Mouse (Mus musculus) CH12.LX (cell line): ENCODE results near the gene Fermt3. TPM values are rescaled to one million over a fixed set of nuclear protein-coding genes. Genes with fewer than 3 reads are reported as not detected.

Experiments used
- DNase-seq: peaks from one replicate; pipeline ENCODE4 v3.0.0-alpha.2; 2013; ENCODE audit errors: extremely low read depth
- H3K27ac ChIP-seq: 2 replicates; pipeline ENCODE4 v1.5.1; 2012; ENCODE audit warnings: low read depth, mild to moderate bottlenecking, control low read depth, moderate library complexity; ENCODE audit not compliant: insufficient read depth
- H3K27me3 ChIP-seq: replicated peaks from 2 replicates; pipeline ENCODE3; 2012; ENCODE audit warnings: inconsistent platforms
- H3K36me3 ChIP-seq, 2 experiments: replicated peaks in 1 of 2; 2 replicates each; pipeline versions ENCODE3 to v1.6.1; 2012; ENCODE audit warnings: inconsistent platforms in 1 of 2, low read length in 1 of 2, mild to moderate bottlenecking in 1 of 2, mixed read lengths in 1 of 2, moderate library complexity in 1 of 2; ENCODE audit not compliant: control insufficient read depth in 1 of 2, insufficient read depth in 1 of 2
- H3K4me1 ChIP-seq, 2 experiments: 2 replicates each; pipeline ENCODE4 v1.6.1; 2012; ENCODE audit warnings: inconsistent platforms in 1 of 2, moderate library complexity in 1 of 2; ENCODE audit not compliant: insufficient read depth in 2 of 2, control insufficient read depth in 1 of 2
- H3K4me2 ChIP-seq: 2 replicates; pipeline ENCODE4 v1.6.1; 2012; ENCODE audit warnings: low read depth, mild to moderate bottlenecking, control low read depth; ENCODE audit not compliant: poor library complexity, insufficient read depth, severe bottlenecking
- H3K4me3 ChIP-seq, 3 experiments: fragments of 150-350 bp in 1 of 3; sonication (generic) in 1 of 3; replicated peaks in 1 of 3; 2 replicates each; pipeline versions ENCODE3 to v1.5.1; 2011 to 2012; ENCODE audit warnings: low read depth in 2 of 3, low read length in 2 of 3, mild to moderate bottlenecking in 2 of 3, moderate library complexity in 2 of 3, control low read depth in 1 of 3, improper control_type of control experiment in 1 of 3, inconsistent platforms in 1 of 3, mixed read lengths in 1 of 3; ENCODE audit not compliant: poor library complexity in 1 of 3
- H3K79me2 ChIP-seq: replicated peaks from 2 replicates; pipeline ENCODE4 v1.6.1; 2012; ENCODE audit warnings: mild to moderate bottlenecking, moderate library complexity; ENCODE audit not compliant: control insufficient read depth, poor library complexity, insufficient read depth, severe bottlenecking; ENCODE audit errors: extremely low read depth
- H3K9ac ChIP-seq: 2 replicates; pipeline ENCODE4 v1.6.1; 2012; ENCODE audit warnings: low read depth, mild to moderate bottlenecking, control low read depth, moderate library complexity; ENCODE audit not compliant: insufficient read depth
- H3K9me3 ChIP-seq: replicated peaks from 2 replicates; pipeline ENCODE3; 2012; ENCODE audit warnings: low read length, inconsistent platforms, mixed read lengths
- CHD1 ChIP-seq: IDR thresholded peaks from 2 replicates; pipeline ENCODE4 v1.6.1; 2012; ENCODE audit warnings: low read depth, low read length, improper control_type of control experiment, inconsistent platforms
- CHD2 ChIP-seq: IDR thresholded peaks from 2 replicates; pipeline ENCODE4 v1.6.1; 2011; ENCODE audit warnings: low read length, improper control_type of control experiment
- CTCF ChIP-seq, 2 experiments: IDR thresholded peaks in 1 of 2; conservative IDR thresholded peaks in 1 of 2; 2 replicates each; pipeline ENCODE4 v1.5.1; 2011 to 2012; ENCODE audit warnings: low read depth in 2 of 2, low read length in 2 of 2, improper control_type of control experiment in 1 of 2, inconsistent platforms in 1 of 2, mild to moderate bottlenecking in 1 of 2, moderate library complexity in 1 of 2
- E2F4 ChIP-seq: IDR thresholded peaks from 2 replicates; pipeline ENCODE4 v1.6.1; 2011; ENCODE audit warnings: low read depth, low read length, improper control_type of control experiment; ENCODE audit not compliant: insufficient replicate concordance
- ETS1 ChIP-seq: conservative IDR thresholded peaks from 2 replicates; pipeline ENCODE4 v1.6.1; 2012; ENCODE audit warnings: low read depth, mild to moderate bottlenecking, inconsistent platforms, low read length, improper control_type of control experiment, moderate library complexity
- GABPA ChIP-seq: IDR thresholded peaks from 2 replicates; pipeline ENCODE4 v1.6.1; 2012; ENCODE audit warnings: low read depth, low read length, improper control_type of control experiment, inconsistent platforms; ENCODE audit not compliant: insufficient replicate concordance
- IRF4 ChIP-seq: IDR thresholded peaks from 2 replicates; pipeline ENCODE4 v1.6.1; 2014; ENCODE audit warnings: low read depth, mild to moderate bottlenecking, inconsistent platforms, low read length, improper control_type of control experiment
- MAFK ChIP-seq: IDR thresholded peaks from 2 replicates; pipeline ENCODE4 v1.6.1; 2011; ENCODE audit warnings: low read length, improper control_type of control experiment; ENCODE audit not compliant: insufficient replicate concordance
- MAX ChIP-seq: IDR thresholded peaks from 2 replicates; pipeline ENCODE4 v1.6.1; 2011; ENCODE audit warnings: low read length, improper control_type of control experiment
- MAZ ChIP-seq: IDR thresholded peaks from 2 replicates; pipeline ENCODE4 v1.6.1; 2012; ENCODE audit warnings: low read depth, mild to moderate bottlenecking, inconsistent platforms, low read length, improper control_type of control experiment, moderate library complexity
- MEF2A ChIP-seq: IDR thresholded peaks from 2 replicates; pipeline ENCODE4 v1.6.1; 2014; ENCODE audit warnings: low read depth, mild to moderate bottlenecking, inconsistent platforms, low read length, improper control_type of control experiment, borderline replicate concordance
- MXI1 ChIP-seq: IDR thresholded peaks from 2 replicates; pipeline ENCODE4 v1.6.1; 2011; ENCODE audit warnings: mild to moderate bottlenecking, low read depth, low read length, improper control_type of control experiment
- NRF1 ChIP-seq: IDR thresholded peaks from 2 replicates; pipeline ENCODE4 v1.6.1; 2014; ENCODE audit warnings: low read depth, mild to moderate bottlenecking, inconsistent platforms, low read length, improper control_type of control experiment, moderate library complexity
- PAX5 ChIP-seq: IDR thresholded peaks from 2 replicates; pipeline ENCODE4 v1.6.1; 2012; ENCODE audit warnings: low read length, inconsistent platforms, mixed read lengths
- POLR2A ChIP-seq: IDR thresholded peaks from 2 replicates; pipeline ENCODE4 v1.6.1; 2011; ENCODE audit warnings: low read depth, mild to moderate bottlenecking, improper control_type of control experiment, low read length
- RAD21 ChIP-seq: IDR thresholded peaks from 2 replicates; pipeline ENCODE4 v1.6.1; 2011; ENCODE audit warnings: low read depth, mild to moderate bottlenecking, low read length, improper control_type of control experiment, moderate library complexity
- SIN3A ChIP-seq: IDR thresholded peaks from 2 replicates; pipeline ENCODE4 v1.6.1; 2012; ENCODE audit warnings: low read length, improper control_type of control experiment, inconsistent platforms
- TBP ChIP-seq: conservative IDR thresholded peaks from 2 replicates; pipeline ENCODE4 v1.6.1; 2011; ENCODE audit warnings: low read depth, low read length, improper control_type of control experiment
- UBTF ChIP-seq: IDR thresholded peaks from 2 replicates; pipeline ENCODE4 v1.6.1; 2012; ENCODE audit warnings: low read depth, mild to moderate bottlenecking, inconsistent platforms, low read length, improper control_type of control experiment, moderate library complexity
- ZNF384 ChIP-seq: IDR thresholded peaks from 2 replicates; pipeline ENCODE4 v1.6.1; 2012; ENCODE audit warnings: low read depth, low read length, improper control_type of control experiment, inconsistent platforms
- dilution Hi-C: fragments of 300-500 bp; cut with MboI; formaldehyde crosslinking; loops from 2 replicates; pipeline ENCODE4 v1.14.3; 2020; ENCODE audit warnings: low sequenced_read_pairs; ENCODE audit not compliant: extremely low pct_unique_long_range_greater_than_20kb, extremely low pct_ligation_motif_present
- in situ Hi-C: fragments of 300-500 bp; cut with MboI; formaldehyde crosslinking; loops from 3 replicates; pipeline ENCODE4 v1.14.3; 2019; ENCODE audit warnings: low sequenced_read_pairs, low pct_ligation_motif_present, low pct_unique_long_range_greater_than_20kb, mixed read lengths
- polyA plus RNA-seq: library from polyadenylated mRNA; unstranded; fragments of >175 nt; gene quantifications from 2 replicates; pipeline ENCODE4 v1.2.1, GENCODE M21; 2012; ENCODE audit warnings: low read depth; ENCODE audit not compliant: insufficient read length
- total RNA-seq, 2 experiments: library from RNA; depleted of rRNA; stranded (reverse); fragments of 300-350 nt in 1 of 2; fragments of >200 nt in 1 of 2; gene quantifications; 2 replicates each; pipeline ENCODE4 v1.2.3; 2012 to 2014

The Fermt3 gene
- total and polyA plus RNA-seq, 3 experiments = 47.0 to 65.1 (median 57.4) TPM

- peak; percentile 37; the same call in 1 of the 2 replicates for TF ChIP-seq NRF1
- no peak; the same call in 1 of the 2 replicates for TF ChIP-seq E2F4
- 0 out of 2 replicates have a peak, but pooled peaks have one; percentile 20 for TF ChIP-seq MAZ
- TF ChIP-seq MAFK = no peak
- TF ChIP-seq ETS1 = no peak
- TF ChIP-seq, all 38 proteins: peak for 20
Observed at GRCm38 (mm10) chr19:7039841-7040636, 20.8 kb upstream of the Fermt3 start, which contains the start of gene Stip1 (continued).

DNA sequence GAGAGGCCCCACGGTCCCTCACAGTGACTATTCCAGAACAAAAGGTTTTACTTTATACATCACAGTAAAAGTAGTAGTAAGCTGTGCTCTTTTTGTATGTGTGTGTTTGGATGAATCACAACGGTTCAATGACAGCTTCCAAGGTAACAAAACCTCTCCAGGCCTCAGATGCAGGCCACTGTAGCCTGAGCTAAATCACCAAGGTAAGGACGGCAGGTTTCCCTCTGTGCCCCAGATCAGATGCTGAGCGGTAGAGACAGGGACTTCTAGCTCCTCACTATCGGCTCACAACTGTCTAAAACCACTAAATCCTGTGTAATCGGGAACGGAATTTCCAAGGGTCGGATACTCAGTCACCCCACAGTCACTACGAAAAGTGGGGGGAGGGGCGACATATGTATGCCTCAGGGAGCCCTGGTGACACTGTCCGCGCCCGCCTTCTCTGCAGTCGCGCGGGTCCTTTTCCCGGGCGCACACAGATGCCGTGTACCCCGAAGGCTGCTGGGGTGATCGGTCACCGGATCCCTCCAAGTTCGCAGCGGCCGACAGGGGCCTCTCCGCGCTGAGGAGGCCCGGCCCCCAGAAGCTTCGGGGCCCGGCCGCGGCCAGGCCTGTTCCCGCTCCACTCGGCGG lies 19.9 kb upstream of the Fermt3 start:
- H3K4me1 ChIP-seq = peaks cover 12 to 41% of the 10 kb centered on the region in 2 experiments
- H3K27me3 ChIP-seq = peaks cover 4% of the 10 kb centered on the region
- H3K27ac ChIP-seq = no peak overlapping the region; the same call in 1 of the 2 replicates
- H3K79me2 ChIP-seq = peaks cover 53% of the 10 kb centered on the region
- peak overlapping the region; percentile 85 to 98 (median 88) for H3K4me3 ChIP-seq
- DNase-seq = peak; percentile 63
- H3K9ac ChIP-seq = peak overlapping the region; percentile 88
- in situ Hi-C loops = no loop called here
- TF ChIP-seq MEF2A (no peak), RAD21 (no peak), TBP (no peak), PAX5 (no peak), GABPA (no peak), UBTF (no peak; the same call in 1 of the 2 replicates), ZNF384 (no peak), MAX (no peak), MXI1 (no peak), CTCF (conservative IDR thresholded peaks at IDR 0.05 in 1 of 2, IDR thresholded peaks at IDR 0.05 in 1 of 2; ENCODE audit: low read depth in 2 of 2, low read length in 2 of 2) (no peak), SIN3A (peak; percentile 52; the same call in 1 of the 2 replicates), POLR2A (no peak), CHD2 (peak; percentile 22; the same call in 1 of the 2 replicates), IRF4 (no peak), CHD1 (0 out of 2 replicates have a peak, but pooled peaks have one; percentile 74)
- dilution Hi-C loops = no loop called here
- H3K9me3 ChIP-seq = no peaks in the 10 kb centered on the region
- H3K36me3 ChIP-seq = peaks cover 10 to 28% of the 10 kb centered on the region in 2 experiments
- peak overlapping the region; percentile 46; the same call in 1 of the 2 replicates for H3K4me2 ChIP-seq
